Mouse (Mus musculus) thymus, adult 2 months (tissue): Measurements from ENCODE around the gene Cdk12.

Experiments used
- CTCF ChIP-seq: fragments of 200-500 bp; IDR thresholded peaks from 2 replicates; pipeline ENCODE4 v1.5.1; 2012; ENCODE audit warnings: mild to moderate bottlenecking, control low read depth, low read length, moderate library complexity, borderline replicate concordance; ENCODE audit not compliant: control insufficient read depth, poor library complexity, insufficient read depth; ENCODE audit errors: extremely low read depth
- POLR2A ChIP-seq: fragments of 200-500 bp; IDR thresholded peaks from 2 replicates; pipeline ENCODE4 v1.6.1; 2012; ENCODE audit warnings: mild to moderate bottlenecking, low read length, control low read depth, moderate library complexity; ENCODE audit not compliant: control insufficient read depth, poor library complexity, insufficient read depth; ENCODE audit errors: extremely low read depth

GRCm38 (mm10) chr11:98283740-98284139 is 80.9 kb downstream of the Cdk12 start:
- no peak for TF ChIP-seq CTCF
- no peak for TF ChIP-seq POLR2A
